Mouse (Mus musculus) testis, adult 2 months (tissue): Measurements from ENCODE around the gene Tfe3. TPM values are rescaled to one million over a fixed set of nuclear protein-coding genes. Genes with fewer than 3 reads are reported as not detected.
A peak's percentile ranks its signal among the peaks of the same experiment; 100 is the strongest.
"Not testable (repeated sequence)": the region's sequence is repeated elsewhere in the genome, so short reads cannot be mapped to it uniquely, and the experiment has no call there.

Experiments
- H3K27ac ChIP-seq: fragments of 200-500 bp; 2 replicates; pipeline ENCODE4 v1.5.1; 2012; ENCODE audit warnings: low read depth, low read length; ENCODE audit not compliant: control insufficient read depth, insufficient read depth
- H3K27me3 ChIP-seq: fragments of 200-500 bp; 2 replicates; pipeline ENCODE4 v1.6.1; 2012; ENCODE audit warnings: mild to moderate bottlenecking, low read length, moderate library complexity; ENCODE audit not compliant: control insufficient read depth, insufficient read depth
- H3K36me3 ChIP-seq: fragments of 200-500 bp; 2 replicates; pipeline ENCODE4 v1.6.1; 2012; ENCODE audit warnings: mild to moderate bottlenecking, low read length; ENCODE audit not compliant: control insufficient read depth, insufficient read depth
- H3K4me1 ChIP-seq: fragments of 200-500 bp; 2 replicates; pipeline ENCODE4 v1.6.1; 2012; ENCODE audit warnings: low read length; ENCODE audit not compliant: control insufficient read depth, insufficient read depth
- H3K4me3 ChIP-seq: fragments of 200-500 bp; 2 replicates; pipeline ENCODE4 v1.5.1; 2012; ENCODE audit warnings: low read depth, mild to moderate bottlenecking, low read length, moderate library complexity, mixed read lengths; ENCODE audit not compliant: control insufficient read depth
- CTCF ChIP-seq: fragments of 200-500 bp; IDR thresholded peaks from 2 replicates; pipeline ENCODE4 v1.5.1; 2012; ENCODE audit warnings: low read depth, mild to moderate bottlenecking, inconsistent platforms, low read length, moderate library complexity; ENCODE audit not compliant: control insufficient read depth, insufficient read depth, insufficient replicate concordance
- POLR2A ChIP-seq: fragments of 200-500 bp; IDR thresholded peaks from 2 replicates; pipeline ENCODE4 v1.6.1; 2012; ENCODE audit warnings: low read depth, mild to moderate bottlenecking, inconsistent platforms, low read length, moderate library complexity; ENCODE audit not compliant: control insufficient read depth
- polyA plus RNA-seq: library from polyadenylated mRNA; depleted of rRNA; stranded (reverse); fragments of >200 nt; gene quantifications from 2 replicates; pipeline ENCODE4 v1.2.3, GENCODE M21; 2012; rRNA removed

Gene Tfe3
- polyA plus RNA-seq, 1 experiment, result 14.2 TPM

- Histone ChIP-seq H3K27ac (no peak overlapping the region), H3K4me3 (no peak overlapping the region), H3K36me3 (no peaks in the 10 kb centered on the region), H3K27me3 (no peaks in the 10 kb centered on the region), H3K4me1 (no peaks in the 10 kb centered on the region)
- no peak for TF ChIP-seq POLR2A
- no peak for TF ChIP-seq CTCF
Measured at GRCm38 (mm10) chrX:7793361-7793760, 31.0 kb downstream of the Tfe3 start.

GRCm38 (mm10) chrX:7795016-7795415, 32.7 kb downstream of the Tfe3 start:
- H3K4me1 ChIP-seq, result no peaks in the 10 kb centered on the region
- TF ChIP-seq CTCF, result no peak
- no peak for TF ChIP-seq POLR2A
- no peaks in the 10 kb centered on the region for H3K36me3 ChIP-seq
- H3K27me3 ChIP-seq, result no peaks in the 10 kb centered on the region
- H3K4me3 ChIP-seq, result no peak overlapping the region
- H3K27ac ChIP-seq, result no peak overlapping the region

GRCm38 (mm10) chrX:7797327-7797726, 35.0 kb downstream of the Tfe3 start:
- H3K27me3 ChIP-seq, result no peaks in the 10 kb centered on the region
- H3K4me1 ChIP-seq, result no peaks in the 10 kb centered on the region
- H3K36me3 ChIP-seq, result no peaks in the 10 kb centered on the region
- TF ChIP-seq CTCF, result no peak
- TF ChIP-seq POLR2A, result no peak
- no peak overlapping the region for H3K27ac ChIP-seq
- no peak overlapping the region for H3K4me3 ChIP-seq

GRCm38 (mm10) chrX:7802157-7802556, 39.8 kb downstream of the Tfe3 start:
- H3K36me3 ChIP-seq, H3K27ac ChIP-seq, H3K4me1 ChIP-seq, H3K4me3 ChIP-seq, H3K27me3 ChIP-seq: not testable (repeated sequence)

GRCm38 (mm10) chrX:7815016-7815415, 52.7 kb downstream of the Tfe3 start:
- not testable (repeated sequence) for H3K27me3 ChIP-seq, H3K4me3 ChIP-seq, H3K36me3 ChIP-seq, H3K4me1 ChIP-seq, H3K27ac ChIP-seq

GRCm38 (mm10) chrX:7821865-7822779, 59.8 kb downstream of the Tfe3 start, which contains the start of gene Kcnd1:
Kcnd1 (plus strand) TSS chrX:7822289.
- TF ChIP-seq POLR2A (no peak), CTCF (no peak)

More at GRCm38 (mm10) chrX:7821865-7822779, 59.8 kb downstream of the Tfe3 start, which contains the start of gene Kcnd1:
- Histone ChIP-seq H3K4me1 (peaks cover 2% of the 10 kb centered on the region), H3K36me3 (no peaks in the 10 kb centered on the region), H3K27ac (no peak within 1 kb of the TSS), H3K27me3 (no peaks in the 10 kb centered on the region), H3K4me3 (peak within 1 kb of the TSS; percentile 13)

Other genes with a start within 250 kb of the Tfe3 start
- 0.23 and 0.26 TPM in 2 replicates for gene Foxp3, start 188.9 kb upstream of the Tfe3 start, polyA plus RNA-seq
- gene Ppp1r3f, start 188.3 kb upstream of the Tfe3 start, polyA plus RNA-seq, result 3.0 and 3.1 TPM in 2 replicates
- 1.4 and 1.8 TPM in 2 replicates for gene Ccdc22, start 157.0 kb upstream of the Tfe3 start, polyA plus RNA-seq
- gene Cacna1f, start 155.5 kb upstream of the Tfe3 start, polyA plus RNA-seq, result 0.09 and 0.11 TPM in 2 replicates
- 0.28 and 0.33 TPM in 2 replicates for gene Syp, start 124.1 kb upstream of the Tfe3 start, polyA plus RNA-seq
- gene Prickle3, start 105.3 kb upstream of the Tfe3 start, polyA plus RNA-seq, result 1.1 and 1.5 TPM in 2 replicates
- gene Plp2, start 91.2 kb upstream of the Tfe3 start, polyA plus RNA-seq, result 6.2 and 12.9 TPM in 2 replicates
- gene Magix, start 81.3 kb upstream of the Tfe3 start, polyA plus RNA-seq, result 0.17 and 0.21 TPM in 2 replicates
- gene Gpkow, start 65.4 kb upstream of the Tfe3 start, polyA plus RNA-seq, result 3.8 and 4.0 TPM in 2 replicates
- gene Wdr45, start 48.2 kb upstream of the Tfe3 start, polyA plus RNA-seq, result 8.0 and 9.4 TPM in 2 replicates
- gene Gm45208, start 40.3 kb upstream of the Tfe3 start, polyA plus RNA-seq, result 0.32 and 0.40 TPM in 2 replicates
- gene Praf2, start 34.1 kb upstream of the Tfe3 start, polyA plus RNA-seq, result 1.5 and 2.8 TPM in 2 replicates
- 1.8 and 3.2 TPM in 2 replicates for gene Ccdc120, start 11.7 kb upstream of the Tfe3 start, polyA plus RNA-seq
- gene Gripap1, start 27.2 kb downstream of the Tfe3 start, polyA plus RNA-seq, result 11.3 and 11.9 TPM in 2 replicates
- gene Kcnd1, start 59.7 kb downstream of the Tfe3 start, polyA plus RNA-seq, result 0.79 and 1.3 TPM in 2 replicates
- gene Otud5, start 78.8 kb downstream of the Tfe3 start, polyA plus RNA-seq, result 7.0 and 8.2 TPM in 2 replicates
- 4.5 and 4.6 TPM in 2 replicates for gene Pim2, start 115.7 kb downstream of the Tfe3 start, polyA plus RNA-seq
- 19.8 and 22.3 TPM in 2 replicates for gene Slc35a2, start 121.5 kb downstream of the Tfe3 start, polyA plus RNA-seq
- gene Pqbp1, start 136.7 kb downstream of the Tfe3 start, polyA plus RNA-seq, result 6.9 and 7.2 TPM in 2 replicates
- gene Timm17b, start 136.8 kb downstream of the Tfe3 start, polyA plus RNA-seq, result 19.0 and 21.0 TPM in 2 replicates
- gene Gm10491, start 145.3 kb downstream of the Tfe3 start, polyA plus RNA-seq, result not detected in 2 replicates
- not detected in 2 replicates for gene Gm10490, start 147.0 kb downstream of the Tfe3 start, polyA plus RNA-seq
- 8.2 and 10.0 TPM in 2 replicates for gene Pcsk1n, start 157.3 kb downstream of the Tfe3 start, polyA plus RNA-seq
- gene Eras, start 166.0 kb downstream of the Tfe3 start, polyA plus RNA-seq, result 0.32 and 0.41 TPM in 2 replicates
- gene Hdac6, start 185.3 kb downstream of the Tfe3 start, polyA plus RNA-seq, result 63.1 and 65.4 TPM in 2 replicates
- gene Gata1, start 215.5 kb downstream of the Tfe3 start, polyA plus RNA-seq, result 16.8 and 22.1 TPM in 2 replicates